Mouse (Mus musculus): ENCODE data around the gene Tshz3. TPM values are rescaled to one million over a fixed set of nuclear protein-coding genes. Genes with fewer than 3 reads are reported as not detected.

The Tshz3 gene
- polyA plus RNA-seq, 1 experiment, result not detected

GRCm38 (mm10) chr7:36678510-36678909, 19.4 kb upstream of the Tshz3 start:
- no peak overlapping the region for H3K4me3 ChIP-seq (replicated peaks)
- peaks cover 2% of the 10 kb centered on the region; the same call in 1 of the 2 replicates for H3K4me1 ChIP-seq (ENCODE audit: control insufficient read depth)
- no peaks in the 10 kb centered on the region for H3K36me3 ChIP-seq (ENCODE audit: control insufficient read depth)
- H3K9me3 ChIP-seq (ENCODE audit: control insufficient read depth, low read length), result no peaks in the 10 kb centered on the region
- peaks cover 20% of the 10 kb centered on the region for H3K27me3 ChIP-seq (ENCODE audit: control insufficient read depth)
- no peak for TF ChIP-seq GATA1 (IDR thresholded peaks at IDR 0.05; ENCODE audit: low read length)
- TF ChIP-seq TAL1 (IDR thresholded peaks at IDR 0.05; ENCODE audit: low read length), result no peak

DNA sequence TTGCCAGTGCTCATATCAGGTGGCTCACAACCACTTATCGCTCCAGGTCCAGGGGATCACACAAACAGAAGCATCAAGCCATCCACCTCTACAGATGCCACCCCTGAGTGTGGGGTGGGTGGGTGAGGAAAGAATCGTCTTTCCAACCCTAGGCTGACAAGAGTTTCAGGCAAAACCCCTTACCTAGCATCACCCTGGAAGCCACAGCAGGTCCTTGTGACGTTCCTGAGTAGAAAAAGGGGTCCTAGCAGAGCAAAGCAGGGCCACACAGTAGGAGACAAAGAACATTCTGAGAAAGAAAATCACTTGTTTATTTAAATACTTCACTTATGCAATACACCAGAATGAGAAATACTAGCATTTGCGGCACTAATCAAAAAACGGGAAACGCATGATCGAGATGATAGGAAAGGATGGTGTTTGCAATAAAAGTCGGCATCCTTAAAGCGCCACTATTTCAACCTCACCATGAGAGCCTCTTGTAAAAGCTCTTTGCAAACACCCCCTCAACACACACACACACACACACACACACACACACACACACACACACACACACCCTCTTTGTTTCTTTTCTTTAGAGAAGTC, 18.8 kb upstream of the Tshz3 start:
- Histone ChIP-seq H3K27me3 (ENCODE audit: control insufficient read depth) (peaks cover 20% of the 10 kb centered on the region), H3K4me1 (ENCODE audit: control insufficient read depth) (peaks cover 2% of the 10 kb centered on the region; the same call in 1 of the 2 replicates), H3K36me3 (ENCODE audit: control insufficient read depth) (no peaks in the 10 kb centered on the region), H3K4me3 (replicated peaks) (no peak overlapping the region), H3K9me3 (ENCODE audit: control insufficient read depth, low read length) (no peaks in the 10 kb centered on the region)
- TF ChIP-seq GATA1 (IDR thresholded peaks at IDR 0.05; ENCODE audit: low read length) (no peak), TAL1 (IDR thresholded peaks at IDR 0.05; ENCODE audit: low read length) (no peak)

GRCm38 (mm10) chr7:36679866-36680458, 18.0 kb upstream of the Tshz3 start:
- Histone ChIP-seq H3K27me3 (ENCODE audit: control insufficient read depth) (peaks cover 20% of the 10 kb centered on the region), H3K4me1 (ENCODE audit: control insufficient read depth) (peaks cover 2% of the 10 kb centered on the region; the same call in 1 of the 2 replicates), H3K9me3 (ENCODE audit: control insufficient read depth, low read length) (no peaks in the 10 kb centered on the region), H3K4me3 (replicated peaks) (no peak overlapping the region), H3K36me3 (ENCODE audit: control insufficient read depth) (no peaks in the 10 kb centered on the region)
- no peak for TF ChIP-seq TAL1 (IDR thresholded peaks at IDR 0.05; ENCODE audit: low read length)
- TF ChIP-seq GATA1 (IDR thresholded peaks at IDR 0.05; ENCODE audit: low read length), result no peak

DNA sequence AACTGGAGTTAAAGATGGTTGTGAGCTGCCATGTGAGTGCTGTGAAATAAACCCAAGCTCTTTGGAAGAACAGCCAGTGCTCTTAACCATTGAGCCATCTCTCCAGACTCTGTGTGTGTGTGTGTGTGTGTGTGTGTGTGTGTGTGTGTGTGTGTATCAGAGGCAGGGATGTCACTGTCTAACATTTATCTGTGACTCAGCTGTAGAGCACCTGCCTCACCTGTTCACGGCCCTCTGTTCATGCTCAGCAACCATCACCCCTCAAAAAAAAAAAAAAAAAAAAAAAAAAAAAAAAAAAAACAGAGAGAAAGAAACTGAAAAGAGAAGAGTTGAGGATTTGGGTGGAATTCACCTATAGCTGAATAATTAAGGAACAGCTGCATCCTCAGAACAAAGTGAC, 10.4 kb upstream of the Tshz3 start:
- H3K4me1 ChIP-seq (ENCODE audit: control insufficient read depth), result no peaks in the 10 kb centered on the region
- peaks cover 31% of the 10 kb centered on the region for H3K27me3 ChIP-seq (ENCODE audit: control insufficient read depth)
- no peaks in the 10 kb centered on the region for H3K9me3 ChIP-seq (ENCODE audit: control insufficient read depth, low read length)
- TF ChIP-seq GATA1 (IDR thresholded peaks at IDR 0.05; ENCODE audit: low read length) (no peak), TAL1 (IDR thresholded peaks at IDR 0.05; ENCODE audit: low read length) (no peak)
- no peak overlapping the region for H3K4me3 ChIP-seq (replicated peaks)
- no peaks in the 10 kb centered on the region for H3K36me3 ChIP-seq (ENCODE audit: control insufficient read depth)

- H3K36me3 ChIP-seq (ENCODE audit: control insufficient read depth), result no peaks in the 10 kb centered on the region
- no peaks in the 10 kb centered on the region for H3K4me1 ChIP-seq (ENCODE audit: control insufficient read depth)
- no peak overlapping the region for H3K4me3 ChIP-seq (replicated peaks)
- TF ChIP-seq GATA1 (IDR thresholded peaks at IDR 0.05; ENCODE audit: low read length) (no peak), TAL1 (IDR thresholded peaks at IDR 0.05; ENCODE audit: low read length) (no peak)
- peaks cover 48% of the 10 kb centered on the region for H3K27me3 ChIP-seq (ENCODE audit: control insufficient read depth)
- no peaks in the 10 kb centered on the region for H3K9me3 ChIP-seq (ENCODE audit: control insufficient read depth, low read length)
Observed at GRCm38 (mm10) chr7:36689049-36689793, 8.7 kb upstream of the Tshz3 start.

DNA sequence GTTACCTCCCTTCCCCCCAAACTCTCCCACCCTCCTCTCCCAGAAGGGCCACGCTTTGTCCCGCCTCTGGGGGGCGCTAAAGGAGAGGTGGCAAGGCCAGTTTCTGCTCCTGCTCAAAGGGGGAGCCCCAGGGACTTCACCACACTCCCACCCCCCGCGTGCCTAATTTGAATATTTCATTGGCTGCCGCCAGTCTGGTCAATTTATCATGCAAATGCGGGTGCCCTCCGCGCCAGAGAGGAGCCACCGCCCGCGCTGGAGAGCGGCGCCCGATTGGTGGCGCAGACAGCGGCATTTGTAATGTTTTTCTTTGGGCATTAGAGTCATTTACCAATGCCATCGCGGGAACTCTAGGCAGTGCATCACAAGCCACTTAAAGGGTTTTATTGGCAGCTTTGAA, 7.4 kb upstream of the Tshz3 start:
- H3K36me3 ChIP-seq (ENCODE audit: control insufficient read depth), result no peaks in the 10 kb centered on the region

DNA sequence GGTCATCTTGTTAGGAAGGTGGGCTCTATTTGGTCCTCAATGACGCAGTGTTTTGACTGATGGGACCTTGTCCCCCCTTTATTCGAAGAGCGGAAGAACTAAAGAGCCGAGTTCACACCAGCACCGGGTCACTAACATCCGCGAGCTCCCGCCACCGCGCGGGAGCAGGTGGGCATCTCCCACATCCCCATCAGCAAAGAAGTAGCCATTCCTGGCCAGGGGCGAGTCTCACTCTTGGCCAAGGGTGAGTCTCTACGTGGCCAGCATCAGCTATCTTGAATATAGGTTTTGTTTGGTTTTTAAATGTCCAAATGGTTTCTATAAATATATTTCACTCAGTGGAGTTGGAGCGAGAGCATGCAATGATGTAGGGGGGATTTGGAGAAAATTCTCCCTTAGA, 6.3 kb upstream of the Tshz3 start:
- no peaks in the 10 kb centered on the region; the same call in 1 of the 2 replicates for H3K9me3 ChIP-seq (ENCODE audit: control insufficient read depth, low read length)
- no peak overlapping the region for H3K4me3 ChIP-seq (replicated peaks)
- H3K4me1 ChIP-seq (ENCODE audit: control insufficient read depth), result no peaks in the 10 kb centered on the region
- peaks cover 72% of the 10 kb centered on the region for H3K27me3 ChIP-seq (ENCODE audit: control insufficient read depth)
- TF ChIP-seq TAL1 (IDR thresholded peaks at IDR 0.05; ENCODE audit: low read length) (no peak), GATA1 (IDR thresholded peaks at IDR 0.05; ENCODE audit: low read length) (no peak)
- no peaks in the 10 kb centered on the region for H3K36me3 ChIP-seq (ENCODE audit: control insufficient read depth)

More for the DNA sequence above, 7.4 kb upstream of the Tshz3 start:
- Histone ChIP-seq H3K27me3 (ENCODE audit: control insufficient read depth) (peaks cover 61% of the 10 kb centered on the region), H3K4me1 (ENCODE audit: control insufficient read depth) (no peaks in the 10 kb centered on the region), H3K4me3 (replicated peaks) (no peak overlapping the region), H3K9me3 (ENCODE audit: control insufficient read depth, low read length) (no peaks in the 10 kb centered on the region; the same call in 1 of the 2 replicates)
- no peak for TF ChIP-seq GATA1 (IDR thresholded peaks at IDR 0.05; ENCODE audit: low read length)
- TF ChIP-seq TAL1 (IDR thresholded peaks at IDR 0.05; ENCODE audit: low read length), result no peak

GRCm38 (mm10) chr7:36692381-36692780, 5.5 kb upstream of the Tshz3 start:
- Histone ChIP-seq H3K36me3 (ENCODE audit: control insufficient read depth) (no peaks in the 10 kb centered on the region), H3K4me3 (replicated peaks) (no peak overlapping the region), H3K4me1 (ENCODE audit: control insufficient read depth) (no peaks in the 10 kb centered on the region), H3K9me3 (ENCODE audit: control insufficient read depth, low read length) (no peaks in the 10 kb centered on the region; the same call in 1 of the 2 replicates), H3K27me3 (ENCODE audit: control insufficient read depth) (peaks cover 79% of the 10 kb centered on the region)
- TF ChIP-seq GATA1 (IDR thresholded peaks at IDR 0.05; ENCODE audit: low read length) (no peak), TAL1 (IDR thresholded peaks at IDR 0.05; ENCODE audit: low read length) (no peak)

- no peaks in the 10 kb centered on the region for H3K4me1 ChIP-seq (ENCODE audit: control insufficient read depth)
- H3K4me3 ChIP-seq (replicated peaks), result no peak overlapping the region
- TF ChIP-seq GATA1 (IDR thresholded peaks at IDR 0.05; ENCODE audit: low read length) (no peak), TAL1 (IDR thresholded peaks at IDR 0.05; ENCODE audit: low read length) (no peak)
- H3K36me3 ChIP-seq (ENCODE audit: control insufficient read depth), result no peaks in the 10 kb centered on the region
- H3K9me3 ChIP-seq (ENCODE audit: control insufficient read depth, low read length), result no peaks in the 10 kb centered on the region; the same call in 1 of the 2 replicates
- H3K27me3 ChIP-seq (ENCODE audit: control insufficient read depth), result peaks cover 86% of the 10 kb centered on the region
Observed at GRCm38 (mm10) chr7:36693081-36693480, 4.8 kb upstream of the Tshz3 start.

All from erythroblast, embryonic 14.5 days (primary cell).